Mouse (Mus musculus) spleen, adult 2 months (tissue): Measurements from ENCODE around the gene Lmbr1l.

ENCODE experiments used
- CTCF ChIP-seq: fragments of 200-500 bp; IDR thresholded peaks from 2 replicates; pipeline ENCODE4 v1.5.1; 2011; ENCODE audit warnings: mild to moderate bottlenecking, inconsistent platforms; ENCODE audit not compliant: insufficient read depth, insufficient read length, insufficient replicate concordance; ENCODE audit errors: extremely low read depth
- POLR2A ChIP-seq: fragments of 200-500 bp; IDR thresholded peaks from 2 replicates; pipeline ENCODE4 v1.6.1; 2011; ENCODE audit warnings: low read depth, low read length, inconsistent platforms

DNA sequence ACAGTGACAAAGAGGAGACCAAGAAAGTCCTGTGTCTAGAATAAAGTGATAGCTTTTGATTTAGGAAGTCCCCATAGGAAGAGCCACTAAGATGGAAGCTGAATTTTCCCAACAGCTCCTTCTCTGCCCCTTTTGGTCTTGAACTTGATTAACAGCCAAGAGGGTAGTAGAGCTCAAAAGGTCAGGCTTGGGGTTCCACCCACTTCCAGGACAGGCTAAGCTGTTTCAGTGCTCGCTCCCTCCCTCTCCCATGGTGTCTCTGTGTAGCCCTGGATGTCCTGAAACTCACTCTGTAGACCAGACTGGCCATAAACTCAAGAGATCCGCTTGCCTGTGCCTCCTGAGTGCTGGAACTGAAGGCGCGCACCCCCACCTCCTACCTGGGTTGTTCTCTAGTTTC lies 2.0 kb downstream of the Lmbr1l start:
- no peak for TF ChIP-seq CTCF
- TF ChIP-seq POLR2A = no peak
